Mouse (Mus musculus) spleen, adult 18-20 months (tissue): ENCODE measurements around the gene Acox3.

ENCODE experiments used
- DNase-seq, 2 experiments: peaks; one replicate each; pipeline ENCODE4 v3.0.0; 2022; ENCODE audit warnings: mixed read lengths in 2 of 2

The Acox3 gene

DNA sequence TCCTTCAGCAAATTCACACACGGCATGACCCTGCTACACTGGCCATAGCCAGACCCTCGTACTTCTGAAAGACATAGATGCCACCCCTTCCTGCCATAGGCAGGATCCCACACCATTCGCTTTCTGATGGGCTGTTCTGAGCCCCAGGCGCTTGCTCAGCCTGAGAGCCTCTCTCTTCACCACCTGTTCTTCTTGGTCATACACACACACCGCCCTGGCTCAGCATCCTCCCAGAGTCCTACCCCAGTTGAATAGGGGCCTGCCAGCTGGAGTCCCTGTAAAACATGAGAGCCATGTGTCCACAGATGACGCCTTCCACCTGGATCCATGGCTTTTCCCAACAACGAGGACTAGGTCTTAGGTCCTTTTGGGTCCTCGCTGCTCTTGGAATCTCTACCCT is 29.9 kb downstream of the Acox3 start:
- DNase-seq = no peak

DNA sequence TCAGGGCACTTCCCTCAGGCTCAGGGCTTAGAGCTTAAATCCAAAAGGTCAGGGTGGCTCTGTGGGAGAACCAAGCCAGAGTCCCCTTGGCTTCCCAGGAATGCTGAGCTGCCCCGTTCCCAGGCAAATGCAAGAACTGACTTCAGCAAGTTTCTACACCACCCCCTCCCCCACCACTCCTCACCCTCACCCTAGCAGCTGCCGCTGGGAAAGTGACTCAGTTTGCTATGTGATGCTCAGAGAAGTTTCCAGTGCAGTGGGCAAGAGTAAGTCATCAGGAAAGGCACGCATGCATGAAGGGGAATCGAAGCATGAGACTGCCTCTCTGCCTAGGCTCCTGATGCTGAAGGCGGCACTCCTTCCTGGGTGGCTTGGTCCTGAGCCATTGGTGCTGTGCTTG is 34.1 kb downstream of the Acox3 start:
- no peak for DNase-seq

GRCm38 (mm10) chr5:35621114-35621513 is 38.3 kb downstream of the Acox3 start:
- DNase-seq = no peak

DNA sequence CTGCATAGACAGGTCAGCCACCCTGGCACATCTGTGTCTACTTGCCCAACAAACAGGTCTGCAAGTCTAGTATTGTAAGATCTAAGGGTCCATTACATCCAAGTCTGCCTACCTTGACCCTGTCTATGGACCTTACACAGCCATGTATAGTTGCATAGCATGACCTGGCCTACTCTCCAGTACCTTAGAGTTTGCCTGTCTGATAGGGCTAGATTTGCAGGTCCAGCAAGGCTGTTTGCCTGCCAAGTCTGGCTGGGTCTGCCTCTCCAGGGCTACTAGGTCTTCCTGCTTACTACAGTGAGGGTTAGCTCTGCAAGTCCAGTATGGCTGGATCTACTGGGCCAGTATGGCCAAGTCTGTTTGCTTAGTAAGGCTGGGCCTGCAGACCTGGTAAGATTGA is 41.0 kb downstream of the Acox3 start:
- no peak for DNase-seq

GRCm38 (mm10) chr5:35624751-35625239 is 42.0 kb downstream of the Acox3 start:
- DNase-seq = no peak

GRCm38 (mm10) chr5:35626408-35626807 is 43.6 kb downstream of the Acox3 start:
- DNase-seq = no peak

DNA sequence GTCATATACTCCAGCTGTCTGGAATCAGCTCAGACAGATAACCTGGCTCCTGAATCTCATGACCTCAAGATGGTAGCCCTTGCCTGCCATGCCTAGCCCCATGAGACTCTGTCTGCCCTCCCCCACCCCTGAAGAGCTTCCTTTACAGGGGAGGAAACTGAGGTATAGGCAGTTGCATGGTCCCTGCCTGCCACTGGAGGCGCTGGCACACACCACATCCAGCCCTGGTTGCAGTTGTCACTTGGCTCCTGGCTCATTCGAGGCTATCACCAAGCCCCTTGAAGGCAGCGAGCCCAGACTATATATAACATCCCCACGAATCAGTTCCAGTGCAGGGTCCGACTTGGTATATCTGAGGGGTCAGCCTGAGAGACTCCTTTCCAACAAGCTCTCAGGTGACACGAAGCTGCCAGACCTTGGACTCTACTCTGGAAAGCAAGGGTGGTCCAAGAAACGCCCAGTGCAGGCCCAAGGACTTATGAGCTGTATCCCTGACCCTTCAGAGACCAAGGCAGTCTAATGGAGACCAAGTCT is 44.5 kb downstream of the Acox3 start:
- no peak for DNase-seq

DNA sequence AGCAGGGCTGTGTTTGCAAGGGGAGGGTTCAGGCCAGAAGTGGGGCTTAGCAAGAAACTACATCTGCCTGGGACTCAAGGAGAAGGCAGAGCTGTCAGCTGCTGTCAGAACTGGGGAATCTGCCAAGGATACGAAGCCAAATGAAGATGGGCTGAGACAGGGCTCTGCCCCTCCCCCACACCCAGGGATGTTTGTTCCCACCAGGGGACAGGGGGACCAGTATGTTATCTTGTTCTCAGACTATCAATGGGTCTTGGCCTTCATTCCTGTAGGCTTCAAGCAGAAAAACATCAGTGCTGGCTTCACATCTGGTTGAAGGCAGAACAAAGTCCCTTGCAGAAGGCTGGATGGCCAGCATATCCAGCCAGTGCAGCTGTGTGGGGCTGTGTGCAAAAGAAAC is 45.8 kb downstream of the Acox3 start:
- DNase-seq = no peak

DNA sequence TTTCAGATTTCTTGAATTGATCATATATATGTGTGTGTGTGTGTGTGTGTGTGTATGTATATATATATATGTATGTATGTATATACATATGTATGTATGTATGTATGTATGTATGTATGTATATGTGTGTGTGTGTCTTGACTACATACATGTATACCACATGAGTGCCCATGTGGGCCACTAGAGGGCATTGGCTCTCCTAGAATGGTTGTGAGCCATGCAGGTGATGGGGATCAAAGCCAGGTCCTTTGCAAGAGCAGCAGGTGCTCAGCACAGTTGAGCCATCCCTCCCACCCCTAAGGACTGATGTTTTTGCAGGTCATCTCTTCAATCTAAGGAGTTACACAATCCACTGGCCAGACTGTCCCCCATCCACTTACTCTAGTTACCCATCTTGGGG is 46.5 kb downstream of the Acox3 start:
- no peak for DNase-seq

GRCm38 (mm10) chr5:35630706-35631105 is 47.9 kb downstream of the Acox3 start:
- DNase-seq = no peak

GRCm38 (mm10) chr5:35631224-35631623 is 48.4 kb downstream of the Acox3 start:
- no peak for DNase-seq

DNA sequence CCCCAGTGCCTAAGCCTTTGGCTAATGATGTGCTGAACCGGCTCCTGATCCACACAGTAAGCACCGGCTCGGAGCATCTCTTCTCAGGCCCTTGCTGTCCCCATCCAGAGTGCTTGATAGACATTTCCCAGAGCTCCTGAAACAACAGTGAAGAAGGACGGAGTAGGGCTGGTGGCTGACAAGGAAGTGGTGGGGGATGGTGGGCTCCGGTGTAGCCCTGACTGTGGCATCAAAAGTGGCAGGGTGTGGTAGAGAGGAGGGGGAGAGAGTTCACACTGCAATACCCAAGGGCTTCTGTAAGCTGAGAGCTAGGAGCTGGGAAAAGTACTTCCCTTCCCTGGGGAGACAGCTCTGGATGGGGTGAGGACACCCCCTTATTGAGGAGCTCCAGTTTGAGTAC is 48.9 kb downstream of the Acox3 start:
- DNase-seq = no peak

- DNase-seq = no peak
Measured at GRCm38 (mm10) chr5:35632841-35633240, 50.0 kb downstream of the Acox3 start.

- DNase-seq = no peak
Measured at GRCm38 (mm10) chr5:35636016-35636415, 53.2 kb downstream of the Acox3 start.

DNA sequence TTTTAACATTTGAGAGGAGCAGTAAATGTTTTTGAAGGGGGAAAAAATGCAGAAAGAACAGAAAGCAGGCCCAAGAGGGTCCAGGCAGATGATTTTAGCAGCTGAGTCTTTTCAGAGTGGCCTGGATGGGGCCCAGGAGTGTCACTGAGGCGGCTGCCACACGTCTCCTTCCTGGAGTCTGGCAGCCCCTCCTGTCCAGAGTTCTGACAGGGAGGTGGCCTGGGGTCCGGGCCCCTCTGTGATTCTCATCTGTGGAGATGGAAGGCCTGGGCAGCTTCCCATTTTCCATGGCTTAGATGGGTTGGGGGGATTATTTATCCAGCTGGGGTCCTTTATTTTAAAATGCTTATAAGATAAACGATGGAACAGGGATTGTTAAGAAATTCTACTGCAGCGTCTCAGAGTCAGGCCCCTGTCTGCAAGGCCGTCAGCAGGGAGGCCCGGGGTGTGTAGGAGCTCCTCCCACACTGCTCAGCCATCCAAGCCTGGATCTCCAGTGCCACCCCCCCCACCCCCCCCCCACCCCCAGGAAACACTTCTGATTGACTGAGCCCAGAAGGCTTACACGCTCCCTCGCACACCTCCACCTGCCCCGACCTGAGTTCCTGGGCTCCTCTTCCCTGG is 59.2 kb downstream of the Acox3 start:
- no peak for DNase-seq

DNA sequence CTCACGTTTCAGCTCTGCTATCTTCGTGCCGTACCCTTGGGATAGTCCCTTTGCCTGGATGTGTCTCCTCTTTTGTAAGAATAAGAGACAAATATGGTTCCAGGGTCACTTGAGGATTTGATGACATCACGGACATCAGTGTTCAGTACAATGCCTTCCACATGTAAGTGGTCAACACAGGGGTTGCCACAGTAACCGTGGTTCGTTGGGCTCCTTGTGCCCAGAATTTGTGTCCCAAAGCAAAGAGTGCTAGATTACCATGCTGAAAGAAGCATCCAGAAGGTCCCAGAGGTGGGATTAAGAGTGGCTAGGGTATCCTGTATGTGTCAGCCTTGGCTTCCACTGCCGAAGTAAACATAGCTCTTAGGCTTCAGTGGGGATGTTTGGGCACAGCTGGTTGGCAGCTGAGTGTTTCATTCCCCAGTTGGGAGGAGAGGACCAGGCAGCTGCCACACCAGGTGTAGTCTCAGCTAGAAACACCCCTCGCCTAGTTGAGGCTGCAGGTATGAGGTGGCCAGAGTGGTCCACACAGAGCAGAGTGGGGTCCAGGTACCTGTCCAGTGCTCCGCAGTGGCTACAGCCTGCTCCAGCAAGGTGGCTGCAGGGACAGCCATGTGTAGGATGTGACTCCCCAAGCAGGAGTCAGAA is 60.7 kb downstream of the Acox3 start:
- DNase-seq = no peak

GRCm38 (mm10) chr5:35644082-35644481 is 61.2 kb downstream of the Acox3 start:
- DNase-seq = no peak

GRCm38 (mm10) chr5:35645938-35646493 is 63.2 kb downstream of the Acox3 start:
- DNase-seq = no peak

GRCm38 (mm10) chr5:35646927-35647326 is 64.1 kb downstream of the Acox3 start:
- no peak for DNase-seq

- DNase-seq = no peak
Measured at GRCm38 (mm10) chr5:35647562-35647961, 64.7 kb downstream of the Acox3 start.

- no peak for DNase-seq
Measured at GRCm38 (mm10) chr5:35648230-35648629, 65.4 kb downstream of the Acox3 start.

- no peak for DNase-seq
Measured at GRCm38 (mm10) chr5:35652319-35652718, 69.5 kb downstream of the Acox3 start.

- DNase-seq = no peak
Measured at GRCm38 (mm10) chr5:35652872-35653271, 70.0 kb downstream of the Acox3 start.

DNA sequence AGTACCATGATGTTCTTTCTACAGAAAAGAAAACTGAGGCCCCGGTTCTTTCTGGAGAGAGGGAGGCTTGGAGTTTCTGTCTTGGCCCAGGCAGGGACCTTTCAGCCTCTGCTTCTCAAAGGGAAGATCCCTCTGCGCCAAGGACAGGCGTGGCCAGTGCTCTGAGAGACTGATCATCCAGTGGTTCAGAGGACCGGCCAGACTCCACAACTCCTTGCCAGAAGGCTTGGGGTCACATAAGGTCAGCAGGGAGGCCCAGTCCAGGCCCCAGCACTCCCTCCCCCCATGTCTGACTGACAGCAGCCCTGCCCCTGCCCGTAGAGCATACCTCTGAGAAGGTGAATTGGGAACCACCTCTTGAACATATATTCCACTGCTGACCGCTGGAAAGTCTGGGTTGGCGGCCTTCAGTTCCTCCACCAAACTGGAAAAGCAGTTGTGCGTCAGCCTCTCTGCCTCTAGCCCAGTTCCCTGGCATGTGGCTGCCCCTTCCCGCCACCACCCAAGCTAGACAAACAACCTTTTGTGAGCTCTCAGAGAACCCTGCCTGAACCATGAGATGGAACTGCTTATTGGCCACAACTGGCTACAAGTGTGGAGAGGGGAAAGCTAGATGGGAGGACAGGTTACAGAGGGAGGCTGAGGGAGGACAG is 71.0 kb downstream of the Acox3 start:
- no peak for DNase-seq
